Mouse (Mus musculus): ENCODE results near the gene Agbl4.

GRCm38 (mm10) chr4:111073738-111074497, 676.5 kb downstream of the Agbl4 start:
- TF ChIP-seq CTCF (IDR thresholded peaks at IDR 0.05; ENCODE audit: low read depth, low read length) (no peak), POLR2A (IDR thresholded peaks at IDR 0.05; ENCODE audit: extremely low read depth, insufficient read depth, low read length) (no peak)

All from liver, adult 2 months (tissue).